Mouse (Mus musculus): Measurements from ENCODE around the gene Ackr3. TPM values are rescaled to one million over a fixed set of nuclear protein-coding genes. Genes with fewer than 3 reads are reported as not detected.

The Ackr3 gene
- polyA plus RNA-seq, 1 experiment, result 28.2 TPM

DNA sequence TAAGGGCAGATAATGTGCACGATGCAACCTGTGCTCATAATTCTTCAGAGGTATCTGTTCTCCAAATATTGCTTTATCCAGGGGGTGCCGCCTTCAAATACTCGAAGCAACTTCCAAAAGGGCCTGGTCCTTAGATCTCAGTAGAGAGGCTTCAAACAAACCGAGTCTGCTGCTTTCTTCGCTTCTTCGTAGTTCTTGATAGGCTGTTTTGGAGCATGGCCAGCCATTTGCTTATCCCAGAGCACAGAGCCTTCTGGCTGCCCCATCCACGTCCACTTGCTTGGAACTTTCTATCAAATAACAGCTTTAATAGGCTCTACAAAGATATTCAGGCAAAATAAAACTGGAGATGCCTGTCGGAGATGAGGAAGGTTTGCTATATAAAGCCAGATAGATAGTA lies 58.6 kb downstream of the Ackr3 start:
- Histone ChIP-seq H3K4me1 (ENCODE audit: control insufficient read depth, insufficient read depth, low read length) (peaks cover 13% of the 10 kb centered on the region), H3K4me3 (ENCODE audit: insufficient read depth, low read length) (no peak overlapping the region), H3K27ac (ENCODE audit: insufficient read depth, low read length) (no peak overlapping the region)
- TF ChIP-seq CTCF (IDR thresholded peaks at IDR 0.05; ENCODE audit: borderline replicate concordance, insufficient read depth, low read length), result no peak
- TF ChIP-seq POLR2A (IDR thresholded peaks at IDR 0.05; ENCODE audit: low read depth, low read length), result no peak

Other genes starting within 250 kb of the Ackr3 start
- not detected in 2 replicates for gene Asb18, start 189.3 kb upstream of the Ackr3 start, polyA plus RNA-seq (2011; ENCODE audit: insufficient read length, low read depth, missing spikeins)
- gene Iqca, start 50.6 kb upstream of the Ackr3 start, polyA plus RNA-seq (2011; ENCODE audit: insufficient read length, low read depth, missing spikeins), result not detected in 2 replicates

Data from embryonic fibroblast, embryonic 13.5 days (primary cell).